Mouse (Mus musculus) midbrain, embryonic 10.5 days (tissue): ENCODE results near the gene Micu2. TPM values are rescaled to one million over a fixed set of nuclear protein-coding genes. Genes with fewer than 3 reads are reported as not detected.
"Not testable (repeated sequence)": the region's sequence is repeated elsewhere in the genome, so short reads cannot be mapped to it uniquely, and the experiment has no call there.

Source experiments
- DNase-seq: peaks from one replicate; pipeline ENCODE4 v3.0.0-alpha.2; 2017; ENCODE audit warnings: low spot score
- H3K27ac ChIP-seq: fragments of 300-500 bp; sonication (generic); replicated peaks from 2 replicates; pipeline ENCODE4 v1.5.1; 2016; ENCODE audit warnings: mild to moderate bottlenecking
- H3K27me3 ChIP-seq: fragments of 300-500 bp; sonication (generic); 2 replicates; pipeline ENCODE4 v1.6.1; 2016; ENCODE audit warnings: low read depth, mild to moderate bottlenecking; ENCODE audit not compliant: poor library complexity, severe bottlenecking
- H3K36me3 ChIP-seq: fragments of 300-500 bp; sonication (generic); 2 replicates; pipeline ENCODE4 v1.6.1; 2016; ENCODE audit warnings: mild to moderate bottlenecking, moderate library complexity
- H3K4me1 ChIP-seq: fragments of 300-500 bp; sonication (generic); 2 replicates; pipeline ENCODE4 v1.6.1; 2016
- H3K4me3 ChIP-seq: fragments of 300-500 bp; sonication (generic); 2 replicates; pipeline ENCODE4 v1.5.1; 2016; ENCODE audit warnings: mild to moderate bottlenecking, moderate library complexity
- H3K9me3 ChIP-seq: fragments of 300-500 bp; sonication (generic); replicated peaks from 2 replicates; pipeline ENCODE4 v1.6.1; 2016; ENCODE audit warnings: mild to moderate bottlenecking
- WGBS: fragments of 180-500 bp; shearing (Covaris S2); methylation state at CpG from one replicate; pipeline ENCODE4 v1.1.7; 2016; 5-methylcytosine and 5-hydroxymethylcytosine counted together
- polyA plus RNA-seq: library from polyadenylated mRNA; unstranded; fragments of >200 nt; fragmentation: Nextera tagmentation; extraction: Ambion mirVana; gene quantifications from 2 replicates; pipeline ENCODE4 v1.2.1, GENCODE M21; 2016

Gene Micu2
- polyA plus RNA-seq, 1 experiment from 2014 or later = 58.2 TPM

DNA sequence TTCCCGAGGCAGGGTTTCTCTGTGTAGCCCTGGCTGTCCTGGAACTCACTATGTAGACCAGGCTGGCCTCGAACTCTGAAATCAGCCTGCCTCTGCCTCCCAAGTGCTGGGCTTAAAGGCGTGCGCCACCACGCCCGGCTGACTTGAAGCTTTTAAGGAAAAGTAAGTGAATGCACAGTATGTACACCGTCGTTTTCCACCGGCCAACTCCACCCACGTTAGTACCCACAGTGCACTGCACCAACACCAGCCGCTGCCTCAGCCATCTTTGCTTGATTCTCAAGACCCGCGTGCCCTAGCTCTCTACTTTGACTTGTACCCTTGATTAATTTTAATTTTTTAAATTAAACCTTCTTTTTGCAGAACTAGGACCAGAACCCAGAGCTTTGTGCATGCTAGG, 64.4 kb downstream of the Micu2 start:
- Histone ChIP-seq H3K27ac (no peak overlapping the region), H3K36me3 (peaks cover 7% of the 10 kb centered on the region; the same call in 1 of the 2 replicates), H3K4me3 (no peak overlapping the region), H3K4me1 (no peaks in the 10 kb centered on the region), H3K9me3 (no peaks in the 10 kb centered on the region), H3K27me3 (no peaks in the 10 kb centered on the region)
- 96% methylated on average over 13 of the region's 13 CpGs for WGBS
- DNase-seq = no peak

DNA sequence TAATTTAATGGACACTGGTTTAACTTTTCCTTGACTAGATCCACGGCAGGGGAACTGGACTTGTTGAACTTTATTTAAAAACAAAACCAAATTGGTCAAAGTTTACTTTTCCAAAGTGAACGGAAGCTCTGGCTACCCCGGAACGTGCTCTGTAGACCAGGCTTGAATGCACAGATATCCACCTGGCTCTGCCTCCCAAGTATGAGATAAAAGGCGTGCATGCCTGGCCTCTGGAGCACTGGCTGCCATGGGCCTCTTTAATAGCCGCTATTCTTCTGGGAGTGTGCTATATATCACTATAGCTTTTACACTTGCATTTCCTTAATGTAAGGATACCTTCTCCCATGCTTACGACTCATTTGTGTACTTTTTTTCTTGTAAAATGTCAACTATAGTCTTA, 65.5 kb downstream of the Micu2 start:
- no peaks in the 10 kb centered on the region for H3K4me1 ChIP-seq
- WGBS = 94% methylated on average over 7 of the region's 7 CpGs
- H3K9me3 ChIP-seq = no peaks in the 10 kb centered on the region
- H3K4me3 ChIP-seq = no peak overlapping the region
- DNase-seq = no peak
- no peak overlapping the region for H3K27ac ChIP-seq
- no peaks in the 10 kb centered on the region for H3K27me3 ChIP-seq
- H3K36me3 ChIP-seq = peaks cover 7% of the 10 kb centered on the region; the same call in 1 of the 2 replicates

DNA sequence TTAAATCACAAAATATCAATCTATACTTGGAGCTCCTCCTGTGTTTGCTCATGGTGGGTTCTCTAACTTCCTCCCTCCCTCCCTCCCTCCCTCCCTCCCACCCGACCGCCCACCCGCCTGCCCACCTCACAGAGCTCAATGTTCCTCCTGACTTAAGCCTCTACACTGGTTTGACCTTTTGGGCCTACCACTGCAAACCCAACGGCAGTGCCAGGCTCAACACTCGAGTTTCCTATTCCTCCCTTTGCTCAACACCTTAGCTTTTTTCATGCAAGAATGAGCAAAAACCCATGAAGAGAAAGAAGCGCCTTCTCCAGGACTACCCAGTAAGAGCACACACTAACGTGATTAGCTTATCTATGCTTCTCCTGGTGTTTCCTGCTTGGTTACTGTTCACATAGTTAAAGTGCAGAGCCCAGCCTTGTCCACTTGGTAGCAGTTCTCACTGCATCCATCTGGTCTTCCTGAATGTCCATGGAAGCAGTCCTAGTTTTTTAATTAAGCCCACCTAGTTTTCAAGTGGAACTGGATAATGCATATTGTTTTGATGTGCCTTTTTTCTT, 66.1 kb downstream of the Micu2 start:
- H3K27me3 ChIP-seq = no peaks in the 10 kb centered on the region
- no peak for DNase-seq
- H3K27ac ChIP-seq = no peak overlapping the region
- no peaks in the 10 kb centered on the region for H3K4me1 ChIP-seq
- H3K36me3 ChIP-seq = peaks cover 7% of the 10 kb centered on the region; the same call in 1 of the 2 replicates
- no peaks in the 10 kb centered on the region for H3K9me3 ChIP-seq
- 70% methylated on average over 7 of the region's 7 CpGs for WGBS
- H3K4me3 ChIP-seq = no peak overlapping the region

DNA sequence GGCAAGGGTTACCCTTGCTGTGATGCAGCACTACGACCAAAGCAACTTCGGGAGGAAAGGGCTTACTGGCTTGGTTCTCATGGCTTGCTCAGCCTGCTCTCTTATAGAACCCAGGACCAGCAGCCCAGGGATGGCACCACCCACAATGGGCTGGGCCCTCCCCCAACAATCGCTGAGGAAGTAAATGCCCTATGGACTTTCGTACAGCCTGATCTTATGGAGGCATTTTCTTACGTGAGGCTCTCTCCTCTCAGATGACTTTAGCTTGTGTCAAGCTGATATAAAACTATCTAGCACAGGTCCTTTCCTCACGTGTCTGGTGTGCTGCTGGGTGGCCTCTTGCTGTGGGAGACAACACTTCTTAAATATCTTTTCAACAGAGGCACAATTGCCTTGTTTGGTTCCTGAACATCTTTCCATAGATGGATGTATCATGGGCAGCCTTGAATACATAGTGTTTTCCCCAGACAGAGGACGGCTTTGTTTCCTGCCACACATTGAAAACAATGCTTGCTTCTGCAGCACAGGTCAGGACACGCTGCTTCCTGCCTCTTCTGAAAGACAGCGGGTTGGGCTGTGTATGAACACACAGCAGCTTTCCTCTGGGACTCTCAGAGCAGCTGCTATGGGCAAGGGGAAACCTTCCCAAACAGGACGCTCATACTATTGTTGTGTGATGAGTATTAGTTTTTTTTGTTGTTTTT, 77.5 kb downstream of the Micu2 start:
- H3K4me1 ChIP-seq = peaks cover 20% of the 10 kb centered on the region
- peaks cover 49% of the 10 kb centered on the region for H3K36me3 ChIP-seq
- DNase-seq = peak; percentile 17
- no peak overlapping the region for H3K4me3 ChIP-seq
- peaks cover 5% of the 10 kb centered on the region; the same call in 1 of the 2 replicates for H3K9me3 ChIP-seq
- no peaks in the 10 kb centered on the region for H3K27me3 ChIP-seq
- WGBS = 60% methylated on average over 10 of the region's 10 CpGs
- peak overlapping the region; percentile 72 for H3K27ac ChIP-seq

DNA sequence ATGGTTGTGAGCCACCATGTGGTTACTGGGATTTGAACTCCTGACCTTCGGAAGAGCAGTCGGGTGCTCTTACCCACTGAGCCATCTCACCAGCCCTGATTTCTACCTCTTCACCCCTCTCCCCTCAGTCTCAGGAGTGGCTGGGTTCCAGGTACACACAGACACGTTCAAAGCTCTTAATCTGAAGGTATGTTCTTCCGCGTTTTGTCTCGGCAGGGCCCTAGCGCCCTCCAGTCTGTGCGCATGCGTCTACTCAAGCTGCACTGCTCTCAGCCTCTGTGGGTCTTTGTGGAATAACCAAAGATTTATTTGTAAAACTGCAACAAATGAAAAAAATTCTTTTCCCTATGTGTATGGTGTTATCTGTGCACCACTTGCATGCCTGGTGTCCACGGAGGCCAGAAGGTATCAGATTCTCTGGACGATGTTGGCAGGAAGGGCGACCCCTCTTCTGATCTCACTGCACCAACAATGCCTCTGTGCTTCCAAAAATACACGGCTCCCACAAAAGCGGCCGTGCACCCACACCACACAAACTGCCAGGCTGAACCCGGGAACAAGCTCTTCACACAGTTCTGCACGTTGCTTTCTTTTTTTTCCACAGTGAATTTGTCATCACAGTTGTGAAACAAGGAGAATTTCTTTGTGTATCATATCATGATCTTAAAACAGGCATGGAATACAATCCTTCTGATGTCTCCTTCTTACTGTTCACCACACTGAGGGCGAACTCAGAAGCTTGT, 78.3 kb downstream of the Micu2 start:
- WGBS = 86% methylated on average over 18 of the region's 18 CpGs
- peaks cover 20% of the 10 kb centered on the region for H3K4me1 ChIP-seq
- no peak for DNase-seq
- no peak overlapping the region for H3K4me3 ChIP-seq
- no peaks in the 10 kb centered on the region for H3K27me3 ChIP-seq
- peaks cover 5% of the 10 kb centered on the region; the same call in 1 of the 2 replicates for H3K9me3 ChIP-seq
- H3K27ac ChIP-seq = peak overlapping the region; percentile 72; the same call in 1 of the 2 replicates
- H3K36me3 ChIP-seq = peaks cover 47% of the 10 kb centered on the region

DNA sequence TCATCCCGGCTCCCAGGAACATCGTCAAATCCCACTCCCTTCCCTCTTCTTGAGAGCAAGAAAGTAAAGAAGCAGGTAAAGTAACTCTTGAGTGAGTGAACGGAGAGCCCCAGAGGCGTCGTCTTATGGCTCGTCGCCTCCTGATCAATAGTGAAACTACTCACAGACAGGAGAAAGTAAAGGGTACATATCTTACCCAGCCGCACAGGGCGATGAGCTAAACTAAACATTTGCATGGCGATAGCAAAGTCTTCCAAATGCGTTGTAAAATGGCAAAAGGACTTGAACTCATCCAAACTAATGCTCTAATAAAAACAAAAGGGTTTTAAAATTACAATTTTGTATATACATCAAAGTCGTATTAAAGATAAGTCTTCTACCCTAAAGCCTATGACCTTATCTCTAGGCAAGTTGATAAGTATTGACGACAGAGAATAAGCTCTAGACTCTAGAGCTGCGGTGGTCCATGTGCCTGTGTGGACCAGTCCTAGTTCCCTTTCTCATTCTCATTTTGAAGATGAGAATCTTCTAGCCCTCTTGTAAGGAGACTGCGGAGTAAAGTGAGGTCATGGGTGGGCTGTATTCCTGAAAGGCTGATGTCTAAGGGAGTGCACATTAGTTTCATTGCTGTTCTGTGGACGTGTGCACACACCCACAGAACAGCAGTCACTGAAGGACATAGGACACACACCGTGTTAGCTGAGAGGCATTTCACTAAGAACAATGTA, 79.8 kb downstream of the Micu2 start:
- H3K27me3 ChIP-seq = no peaks in the 10 kb centered on the region
- peaks cover 5% of the 10 kb centered on the region; the same call in 1 of the 2 replicates for H3K9me3 ChIP-seq
- WGBS = 95% methylated on average over 17 of the region's 17 CpGs
- peaks cover 47% of the 10 kb centered on the region for H3K36me3 ChIP-seq
- DNase-seq = no peak
- H3K4me1 ChIP-seq = peaks cover 20% of the 10 kb centered on the region
- H3K27ac ChIP-seq = no peak overlapping the region
- H3K4me3 ChIP-seq = no peak overlapping the region

DNA sequence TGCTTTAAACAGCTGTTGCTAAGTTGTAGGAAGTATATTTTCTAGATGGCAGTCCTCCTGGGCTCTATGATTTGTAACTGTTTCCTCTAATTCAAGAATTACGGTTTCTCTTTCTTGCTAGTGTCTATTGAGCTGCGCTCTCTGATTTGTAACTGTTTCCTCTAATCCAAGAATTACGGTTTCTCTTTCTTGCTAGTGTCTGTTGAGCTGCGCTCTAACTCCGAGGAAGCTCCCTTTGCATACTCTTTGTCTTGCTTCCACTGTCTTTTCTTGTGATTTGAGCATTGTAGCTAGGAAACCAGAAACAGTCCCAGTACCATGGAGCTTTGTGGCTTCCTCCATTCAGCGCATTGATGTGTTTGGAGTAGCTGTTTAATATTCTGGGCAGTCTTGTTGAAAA, 83.7 kb downstream of the Micu2 start:
- no peaks in the 10 kb centered on the region for H3K27me3 ChIP-seq
- no peak overlapping the region for H3K27ac ChIP-seq
- WGBS = 55% methylated on average over 6 of the region's 6 CpGs
- no peak for DNase-seq
- H3K9me3 ChIP-seq = no peaks in the 10 kb centered on the region
- no peak overlapping the region for H3K4me3 ChIP-seq
- peaks cover 2% of the 10 kb centered on the region; the same call in 1 of the 2 replicates for H3K4me1 ChIP-seq
- peaks cover 28% of the 10 kb centered on the region for H3K36me3 ChIP-seq

DNA sequence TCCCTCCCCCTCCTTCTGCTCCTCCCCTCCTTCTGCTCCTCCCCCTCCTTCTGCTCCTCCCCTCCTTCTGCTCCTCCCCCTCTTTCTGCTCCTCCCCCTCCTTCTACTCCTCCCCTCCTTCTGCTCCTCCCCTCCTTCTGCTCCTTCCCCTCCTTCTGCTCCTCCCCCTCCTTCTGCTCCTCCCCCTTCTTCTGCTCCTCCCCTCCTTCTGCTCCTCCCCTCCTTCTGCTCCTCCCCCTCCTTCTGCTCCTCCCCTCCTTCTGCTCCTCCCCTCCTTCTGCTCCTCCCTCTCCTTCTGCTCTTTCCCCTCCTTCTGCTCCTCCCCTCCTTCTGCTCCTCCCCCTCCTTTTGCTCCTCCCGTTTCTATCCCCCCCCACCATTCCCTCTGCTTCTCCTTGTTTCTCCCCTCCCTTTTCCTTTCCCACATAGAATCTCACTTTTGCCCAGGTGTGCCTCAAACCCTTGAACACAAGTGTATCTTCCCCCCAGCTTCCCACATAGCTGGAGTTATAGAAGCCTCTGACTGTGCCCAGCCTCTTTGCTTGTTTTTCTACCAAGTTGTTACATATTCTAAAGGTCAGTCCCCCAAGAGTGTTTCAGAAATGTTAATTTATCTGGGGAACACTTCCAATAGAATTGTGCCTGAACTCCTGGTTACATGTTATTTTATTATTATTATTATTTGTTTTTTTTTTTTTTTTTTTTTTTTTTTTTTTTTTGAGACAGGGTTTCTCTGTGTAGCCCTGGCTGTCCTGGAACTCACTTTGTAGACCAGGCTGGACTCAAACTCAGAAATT, 86.7 kb downstream of the Micu2 start:
- 54% methylated on average over 1 of the region's 1 CpGs for WGBS
- not testable (repeated sequence) for DNase-seq, H3K4me1 ChIP-seq, H3K9me3 ChIP-seq, H3K27me3 ChIP-seq, H3K4me3 ChIP-seq, H3K27ac ChIP-seq
- peaks cover 15% of the 10 kb centered on the region for H3K36me3 ChIP-seq

DNA sequence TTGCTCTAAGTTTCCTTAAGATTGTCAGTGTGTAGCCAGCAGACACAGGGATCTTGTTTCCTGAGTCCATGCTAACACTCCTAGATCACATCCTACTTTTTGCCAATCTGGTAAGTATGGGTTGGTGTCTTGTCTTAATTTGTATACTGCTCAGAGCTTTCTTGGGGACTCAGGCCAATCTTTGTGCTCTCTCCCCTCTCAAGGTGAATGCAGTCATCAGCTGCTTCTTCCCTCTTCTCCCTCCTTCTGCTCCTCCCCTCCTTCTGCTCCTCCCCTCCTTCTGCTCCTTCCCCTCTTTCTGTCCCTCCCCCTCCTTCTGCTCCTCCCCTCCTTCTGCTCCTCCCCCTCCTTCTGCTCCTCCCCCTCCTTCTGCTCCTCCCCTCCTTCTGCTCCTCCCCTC, 87.3 kb downstream of the Micu2 start:
- not testable (repeated sequence) for H3K9me3 ChIP-seq, H3K4me1 ChIP-seq, H3K4me3 ChIP-seq, DNase-seq, H3K36me3 ChIP-seq, H3K27me3 ChIP-seq, H3K27ac ChIP-seq

DNA sequence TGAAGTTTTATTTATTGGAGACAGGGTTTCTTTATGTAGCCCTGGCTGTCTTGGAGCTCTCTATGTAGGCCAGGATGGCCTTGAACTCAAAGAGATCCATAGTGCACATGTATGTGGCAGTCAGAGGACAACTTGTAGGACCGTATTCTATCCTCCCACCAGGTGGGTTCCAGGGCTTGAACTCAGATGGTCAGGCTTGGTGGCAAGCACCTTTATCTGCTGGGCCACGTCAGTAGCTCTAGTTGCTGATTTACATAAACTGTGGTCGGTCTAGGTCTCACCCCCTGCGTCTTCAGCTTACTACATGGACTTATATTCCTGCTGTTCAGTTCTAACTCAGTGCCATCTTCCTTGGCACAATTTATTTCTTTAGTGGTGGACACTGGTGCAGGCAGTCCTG, 87.7 kb downstream of the Micu2 start:
- Histone ChIP-seq H3K27me3 (no peaks in the 10 kb centered on the region), H3K27ac (no peak overlapping the region), H3K4me3 (no peak overlapping the region), H3K36me3 (peaks cover 9% of the 10 kb centered on the region; the same call in 1 of the 2 replicates), H3K4me1 (peaks cover 4% of the 10 kb centered on the region; the same call in 1 of the 2 replicates), H3K9me3 (no peaks in the 10 kb centered on the region)
- no peak for DNase-seq
- WGBS = 77% methylated on average over 4 of the region's 4 CpGs

DNA sequence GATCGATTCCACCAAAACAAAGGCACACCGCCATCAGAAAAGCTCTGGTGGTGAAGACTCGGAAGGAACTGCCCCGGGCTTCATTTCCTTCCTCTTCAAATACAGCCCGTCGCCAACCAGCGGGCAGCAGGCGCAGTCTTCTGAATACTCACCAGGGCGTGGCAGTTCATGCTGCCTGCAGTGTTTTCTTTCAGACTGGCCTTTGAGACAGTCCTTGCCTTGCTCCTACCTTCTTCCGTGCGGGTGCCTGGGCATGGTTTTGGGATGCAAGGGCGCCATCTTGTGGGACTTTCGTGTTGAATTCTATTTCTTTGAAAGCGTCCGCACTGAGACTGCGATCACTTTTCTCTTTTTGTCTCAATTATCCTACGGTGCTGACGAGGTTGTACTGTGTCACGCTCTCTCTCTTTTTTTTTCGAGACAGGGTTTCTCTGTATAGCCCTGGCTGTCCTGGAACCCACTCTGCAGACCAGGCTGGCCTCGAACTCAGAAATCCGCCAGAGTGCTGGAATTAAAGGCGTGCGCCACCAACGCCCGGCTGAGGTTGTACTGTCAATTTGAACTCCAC, 88.5 kb downstream of the Micu2 start:
- Histone ChIP-seq H3K4me1 (peaks cover 4% of the 10 kb centered on the region; the same call in 1 of the 2 replicates), H3K36me3 (peaks cover 4% of the 10 kb centered on the region; the same call in 1 of the 2 replicates), H3K27ac (peak overlapping the region; percentile 78), H3K27me3 (no peaks in the 10 kb centered on the region), H3K4me3 (peak overlapping the region; percentile 46), H3K9me3 (no peaks in the 10 kb centered on the region)
- peak; percentile 82 for DNase-seq
- WGBS = 23% methylated on average over 26 of the region's 26 CpGs
